Mouse (Mus musculus) cortical plate, adult 2 months (tissue): ENCODE results near the gene Rrnad1. TPM values are rescaled to one million over a fixed set of nuclear protein-coding genes. Genes with fewer than 3 reads are reported as not detected.

Source experiments
- H3K27ac ChIP-seq: fragments of 200-500 bp; 2 replicates; pipeline ENCODE4 v1.5.1; 2012; ENCODE audit warnings: low read length, control low read depth, inconsistent platforms; ENCODE audit not compliant: insufficient read depth
- H3K4me1 ChIP-seq: fragments of 200-500 bp; 2 replicates; pipeline ENCODE4 v1.6.1; 2011; ENCODE audit warnings: low read length; ENCODE audit not compliant: control insufficient read depth, insufficient read depth
- H3K4me3 ChIP-seq: fragments of 200-500 bp; 2 replicates; pipeline ENCODE4 v1.5.1; 2011; ENCODE audit warnings: mild to moderate bottlenecking, low read length, control low read depth; ENCODE audit not compliant: insufficient read depth
- CTCF ChIP-seq: fragments of 200-500 bp; IDR thresholded peaks from 2 replicates; pipeline ENCODE4 v1.5.1; 2011; ENCODE audit warnings: mild to moderate bottlenecking, control low read depth, low read length; ENCODE audit not compliant: insufficient read depth; ENCODE audit errors: extremely low read depth
- POLR2A ChIP-seq: fragments of 200-500 bp; IDR thresholded peaks from 2 replicates; pipeline ENCODE4 v1.6.1; 2011; ENCODE audit warnings: mild to moderate bottlenecking, low read length, control low read depth; ENCODE audit not compliant: insufficient read depth; ENCODE audit errors: extremely low read depth
- polyA plus RNA-seq: library from polyadenylated mRNA; depleted of rRNA; stranded (reverse); fragments of >200 nt; gene quantifications from 2 replicates; pipeline ENCODE4 v1.2.3, GENCODE M21; 2012

Rrnad1 gene
- polyA plus RNA-seq, 1 experiment, result 45.0 TPM

- Histone ChIP-seq H3K27ac (0 out of 2 replicates have a peak within 1 kb of the TSS, but pooled peaks have one; percentile 50), H3K4me3 (peak within 1 kb of the TSS; percentile 3; the same call in 1 of the 2 replicates), H3K4me1 (peaks cover 2% of the 10 kb centered on the region; the same call in 1 of the 2 replicates)
- 0 out of 2 replicates have a peak, but pooled peaks have one; percentile 39 for TF ChIP-seq POLR2A
- no peak for TF ChIP-seq CTCF
Observed at GRCm38 (mm10) chr3:87970939-87971488, 40.5 kb upstream of the Rrnad1 start, which contains the start of gene Nes. Gene Nes, plus strand, starts transcription at chr3:87971078.

- H3K4me3 ChIP-seq, result 0 out of 2 replicates have a peak overlapping the region, but pooled peaks have one; percentile 3
- peaks cover 2% of the 10 kb centered on the region; the same call in 1 of the 2 replicates for H3K4me1 ChIP-seq
- no peak for TF ChIP-seq POLR2A
- TF ChIP-seq CTCF, result peak; percentile 59
Observed at GRCm38 (mm10) chr3:87970184-87970938, 39.8 kb upstream of the Rrnad1 start.

GRCm38 (mm10) chr3:87960586-87961191, 30.2 kb upstream of the Rrnad1 start:
- Histone ChIP-seq H3K4me3 (no peak overlapping the region), H3K4me1 (no peaks in the 10 kb centered on the region), H3K27ac (no peak overlapping the region)
- no peak for TF ChIP-seq POLR2A
- peak; percentile 95 for TF ChIP-seq CTCF

More at GRCm38 (mm10) chr3:87970184-87970938, 39.8 kb upstream of the Rrnad1 start:
- H3K27ac ChIP-seq, result no peak overlapping the region

GRCm38 (mm10) chr3:87960191-87960585, 29.7 kb upstream of the Rrnad1 start:
- no peaks in the 10 kb centered on the region for H3K4me1 ChIP-seq
- TF ChIP-seq CTCF (no peak), POLR2A (no peak)
- H3K4me3 ChIP-seq, result no peak overlapping the region
- H3K27ac ChIP-seq, result no peak overlapping the region

- no peaks in the 10 kb centered on the region for H3K4me1 ChIP-seq
- TF ChIP-seq CTCF (no peak), POLR2A (no peak)
- H3K27ac ChIP-seq, result no peak overlapping the region
- H3K4me3 ChIP-seq, result no peak overlapping the region
Observed at GRCm38 (mm10) chr3:87959371-87959770, 28.9 kb upstream of the Rrnad1 start.

- Histone ChIP-seq H3K4me3 (no peak overlapping the region), H3K27ac (no peak overlapping the region), H3K4me1 (no peaks in the 10 kb centered on the region)
- TF ChIP-seq CTCF, result no peak
- TF ChIP-seq POLR2A, result no peak
Observed at GRCm38 (mm10) chr3:87958967-87959366, 28.4 kb upstream of the Rrnad1 start.

GRCm38 (mm10) chr3:87958476-87958875, 28.0 kb upstream of the Rrnad1 start:
- H3K27ac ChIP-seq, result no peak overlapping the region
- TF ChIP-seq CTCF (no peak), POLR2A (no peak)

GRCm38 (mm10) chr3:87958056-87958455, 27.5 kb upstream of the Rrnad1 start:
- TF ChIP-seq CTCF, result no peak
- no peak for TF ChIP-seq POLR2A
- Histone ChIP-seq H3K27ac (no peak overlapping the region), H3K4me1 (no peaks in the 10 kb centered on the region), H3K4me3 (no peak overlapping the region)

More at GRCm38 (mm10) chr3:87958476-87958875, 28.0 kb upstream of the Rrnad1 start:
- no peak overlapping the region for H3K4me3 ChIP-seq
- no peaks in the 10 kb centered on the region for H3K4me1 ChIP-seq

- H3K4me3 ChIP-seq, result no peak overlapping the region
- H3K4me1 ChIP-seq, result peaks cover under 1% of the 10 kb centered on the region; the same call in 1 of the 2 replicates
- H3K27ac ChIP-seq, result no peak overlapping the region
- no peak for TF ChIP-seq POLR2A
- no peak for TF ChIP-seq CTCF
Observed at GRCm38 (mm10) chr3:87952440-87952839, 21.9 kb upstream of the Rrnad1 start.

- H3K27ac ChIP-seq, result no peak overlapping the region
- TF ChIP-seq POLR2A (no peak), CTCF (no peak)
- H3K4me1 ChIP-seq, result peaks cover 3% of the 10 kb centered on the region; the same call in 1 of the 2 replicates
- no peak overlapping the region for H3K4me3 ChIP-seq
Observed at GRCm38 (mm10) chr3:87951946-87952345, 21.4 kb upstream of the Rrnad1 start.
